Mouse (Mus musculus) layer of hippocampus, adult 11-12 months (tissue): ENCODE measurements at regions not wholly inside any gene's neighbourhood (a gene's known extent, or its start where the extent isn't known, plus 50 kb on each side); places are given as distances from the start of the nearest gene placed in this dataset.

Experiments used
- DNase-seq: peaks from one replicate; pipeline ENCODE4 v3.0.0; 2022; ENCODE audit warnings: low spot score

DNA sequence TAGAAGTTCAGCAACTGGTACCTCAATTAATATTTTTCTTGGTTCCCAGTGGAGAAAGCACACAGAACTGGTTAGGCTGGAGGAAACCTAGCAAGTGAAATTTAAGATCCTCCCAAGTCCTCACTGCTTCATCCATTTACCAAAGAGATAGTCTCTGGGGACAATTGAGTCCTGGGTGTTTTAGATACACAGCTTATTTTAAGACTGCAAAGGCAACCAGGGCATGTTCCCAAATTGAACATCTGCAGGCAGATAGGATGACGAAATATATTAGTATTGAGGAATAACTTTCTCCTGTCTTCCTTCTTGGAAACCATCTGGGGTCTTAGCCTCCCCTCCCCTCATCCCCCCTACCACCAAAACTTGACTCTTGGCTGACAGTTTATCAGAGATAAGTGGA, 356.3 kb upstream of the Npvf start:
- DNase-seq, result no peak

DNA sequence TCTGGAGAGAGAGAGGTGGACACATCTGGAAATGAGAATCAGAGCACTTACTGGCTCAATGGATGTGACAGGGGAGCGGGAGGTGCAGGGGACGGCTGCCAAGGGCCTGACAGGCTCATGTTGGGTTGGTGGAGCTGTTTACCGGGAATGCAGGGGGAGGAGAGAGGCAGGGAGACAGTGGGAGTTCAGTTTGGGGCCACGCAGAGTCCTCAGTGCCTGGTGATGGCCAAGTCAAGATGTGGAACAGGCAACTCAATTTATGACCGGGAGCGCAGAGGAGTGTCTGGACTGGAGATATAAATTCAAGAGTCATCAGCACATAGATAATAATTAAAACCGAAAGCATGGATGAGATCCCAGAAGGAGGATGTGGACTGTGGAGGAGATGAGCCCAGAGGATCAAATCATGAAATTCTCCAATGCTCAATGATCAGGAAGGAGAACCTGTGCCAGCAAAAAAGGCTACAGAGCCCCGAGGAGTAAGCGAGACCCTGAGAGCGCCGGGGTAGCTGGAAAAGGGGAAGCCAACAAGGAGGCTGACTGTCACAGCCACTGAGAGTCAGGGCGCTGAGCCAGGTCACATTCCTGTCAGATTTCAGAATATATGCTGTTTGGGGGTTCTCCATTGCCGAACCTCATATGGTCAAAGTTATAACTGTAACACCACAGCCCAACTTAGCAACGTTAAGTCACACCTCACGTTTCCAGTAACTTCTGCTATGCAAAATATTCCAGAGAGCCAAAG, 358.0 kb upstream of the Npvf start:
- no peak for DNase-seq

- DNase-seq, result peak; percentile 28
Measured at GRCm38 (mm10) chr6:51015735-51016134, 361.5 kb upstream of the Npvf start.

GRCm38 (mm10) chr6:51016441-51017070, 362.3 kb upstream of the Npvf start:
- no peak for DNase-seq

DNA sequence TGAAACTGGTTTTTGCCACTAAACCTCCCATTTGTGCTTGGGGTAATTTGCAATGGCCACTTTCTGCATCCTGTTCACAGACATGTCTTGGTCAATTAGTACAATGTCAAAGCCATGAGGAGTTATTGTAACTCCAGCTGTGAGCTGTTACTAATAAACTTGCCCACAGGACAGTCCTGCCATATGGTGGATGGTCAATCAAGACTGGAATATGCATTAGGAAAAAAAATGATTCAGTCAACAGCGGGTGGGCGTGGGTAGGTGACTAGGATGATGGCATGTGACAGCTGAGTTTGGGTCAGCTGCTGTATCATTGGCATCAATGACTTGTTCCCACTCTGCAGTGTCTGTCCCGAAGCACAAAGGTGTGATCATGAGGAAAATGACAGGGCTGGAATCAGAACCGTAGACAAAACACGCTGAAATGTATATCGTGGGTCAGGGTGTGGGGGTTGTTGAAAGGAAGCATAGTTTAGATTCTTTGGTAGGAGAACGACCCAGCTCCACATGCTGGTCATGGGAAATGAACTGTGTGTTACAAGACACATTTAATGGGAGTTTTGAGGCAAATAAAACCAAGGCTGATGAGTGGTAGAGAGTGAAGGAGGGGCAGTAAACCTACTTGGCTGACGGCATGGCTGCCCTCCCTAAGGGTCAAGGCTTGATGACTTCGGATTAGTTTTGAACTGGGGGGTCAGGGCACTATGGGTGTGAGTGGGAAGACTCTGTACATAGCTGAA, 363.2 kb upstream of the Npvf start:
- no peak for DNase-seq

- no peak for DNase-seq
Measured at GRCm38 (mm10) chr6:51021206-51021605, 367.0 kb upstream of the Npvf start.

- no peak for DNase-seq
Measured at GRCm38 (mm10) chr6:51023361-51023760, 369.1 kb upstream of the Npvf start.

- no peak for DNase-seq
Measured at GRCm38 (mm10) chr6:51024756-51025155, 370.5 kb upstream of the Npvf start.

GRCm38 (mm10) chr6:51025411-51025810, 371.2 kb upstream of the Npvf start:
- DNase-seq, result no peak

DNA sequence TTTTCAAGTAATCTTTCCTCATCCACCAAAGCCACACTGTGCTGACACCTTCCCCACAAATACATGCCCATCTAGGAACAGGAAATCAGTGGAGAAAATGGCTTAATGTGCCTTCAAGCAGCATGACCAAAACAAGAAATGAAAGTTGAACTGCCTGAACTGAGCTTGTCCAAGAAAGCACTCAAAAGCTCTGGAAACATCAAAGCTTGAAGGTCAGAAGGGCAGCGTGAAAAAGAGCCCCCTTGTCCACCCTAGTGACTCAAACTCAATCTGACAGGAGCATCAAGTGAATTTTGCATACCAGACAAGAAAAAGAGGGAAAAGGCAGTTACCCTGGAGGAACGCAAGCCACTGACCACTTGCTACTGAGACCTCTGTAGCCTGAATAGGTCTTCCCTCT, 373.1 kb upstream of the Npvf start:
- no peak for DNase-seq

- no peak for DNase-seq
Measured at GRCm38 (mm10) chr6:51029516-51029915, 375.3 kb upstream of the Npvf start.

- DNase-seq, result no peak
Measured at GRCm38 (mm10) chr6:51029953-51030352, 375.7 kb upstream of the Npvf start.

DNA sequence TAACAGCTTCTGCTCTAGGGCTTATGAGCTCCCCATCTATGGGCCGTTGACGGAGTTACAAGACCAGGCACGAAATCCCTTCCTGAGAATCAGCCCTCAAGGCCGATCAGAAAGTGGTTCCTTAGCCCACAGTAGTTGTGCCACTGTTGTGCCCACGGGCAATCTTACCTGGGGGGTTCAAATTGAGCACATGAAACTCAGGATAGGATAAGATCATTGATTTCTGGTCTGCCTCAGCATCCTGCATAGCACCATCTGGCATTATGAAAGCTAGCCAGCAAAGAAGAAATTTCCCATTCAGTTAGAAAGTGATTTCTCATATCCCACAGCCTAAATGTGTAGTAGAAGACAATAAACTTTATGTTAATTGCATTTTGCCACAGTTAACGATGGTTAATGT, 379.6 kb upstream of the Npvf start:
- no peak for DNase-seq

GRCm38 (mm10) chr6:51036074-51036473, 381.8 kb upstream of the Npvf start:
- no peak for DNase-seq

- no peak for DNase-seq
Measured at GRCm38 (mm10) chr6:51036553-51036952, 382.3 kb upstream of the Npvf start.

DNA sequence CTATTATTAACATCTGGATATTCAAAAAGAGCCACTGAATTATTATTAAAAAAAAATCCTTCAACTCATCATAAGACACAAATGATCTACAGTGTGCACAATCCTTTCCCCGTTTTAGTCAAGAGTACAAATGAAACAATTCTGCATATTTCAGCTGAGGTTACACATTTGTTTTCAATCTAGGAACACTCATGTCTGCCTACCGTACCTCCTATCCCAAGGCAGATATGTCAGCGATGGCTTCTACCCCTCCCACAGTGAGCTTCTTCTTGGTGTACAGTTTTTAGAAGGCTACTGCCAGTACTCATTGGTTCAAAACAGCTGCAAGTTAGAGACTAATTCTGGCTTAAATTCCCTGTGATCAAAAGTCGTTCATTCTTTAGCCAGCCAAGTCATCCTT, 382.7 kb upstream of the Npvf start:
- DNase-seq, result no peak

GRCm38 (mm10) chr6:51039486-51040180, 385.4 kb upstream of the Npvf start:
- DNase-seq, result no peak

DNA sequence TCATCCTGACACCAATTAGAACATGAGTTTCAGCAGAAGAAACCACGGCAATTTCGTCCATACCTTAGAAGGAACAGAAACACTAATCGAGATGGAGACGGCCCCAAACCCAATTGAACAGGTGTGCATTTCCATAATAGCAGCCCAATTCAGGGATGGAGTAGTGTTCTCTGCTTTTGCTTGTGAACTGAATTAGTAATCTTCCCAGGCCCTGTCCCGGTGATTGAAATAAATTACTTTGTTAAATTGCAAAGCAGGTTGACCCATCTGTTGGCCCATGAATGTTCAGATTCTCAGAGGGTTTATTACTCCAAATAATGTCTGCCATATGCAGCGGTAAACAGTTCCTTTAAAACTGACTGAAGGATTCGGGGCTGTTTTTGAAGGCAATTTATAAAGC, 388.5 kb upstream of the Nfe2l3 start:
- no peak for DNase-seq

- no peak for DNase-seq
Measured at GRCm38 (mm10) chr6:51044873-51045272, 387.6 kb upstream of the Nfe2l3 start.

DNA sequence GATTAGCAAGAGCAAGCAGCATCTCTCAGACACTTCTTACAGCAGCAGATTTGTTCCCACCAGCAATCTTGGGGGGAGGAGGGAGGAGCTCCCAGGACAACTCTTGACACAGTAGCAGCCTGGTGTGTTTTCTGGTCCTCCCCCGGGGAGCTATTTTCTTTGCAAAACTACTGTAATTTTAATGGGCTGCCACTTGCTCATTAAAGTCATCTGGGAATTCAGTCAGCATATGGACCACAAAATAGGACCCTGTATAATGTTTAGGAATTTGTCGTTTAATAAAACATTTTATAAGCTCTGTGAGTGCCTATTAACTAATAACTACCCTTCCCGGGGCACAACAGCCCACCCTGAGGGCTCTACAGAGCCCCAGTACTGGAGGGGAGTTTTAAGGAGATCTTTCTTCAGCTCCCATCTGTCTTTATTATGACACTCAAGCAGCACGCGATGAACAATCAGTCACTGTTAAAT, 380.0 kb upstream of the Nfe2l3 start:
- no peak for DNase-seq

DNA sequence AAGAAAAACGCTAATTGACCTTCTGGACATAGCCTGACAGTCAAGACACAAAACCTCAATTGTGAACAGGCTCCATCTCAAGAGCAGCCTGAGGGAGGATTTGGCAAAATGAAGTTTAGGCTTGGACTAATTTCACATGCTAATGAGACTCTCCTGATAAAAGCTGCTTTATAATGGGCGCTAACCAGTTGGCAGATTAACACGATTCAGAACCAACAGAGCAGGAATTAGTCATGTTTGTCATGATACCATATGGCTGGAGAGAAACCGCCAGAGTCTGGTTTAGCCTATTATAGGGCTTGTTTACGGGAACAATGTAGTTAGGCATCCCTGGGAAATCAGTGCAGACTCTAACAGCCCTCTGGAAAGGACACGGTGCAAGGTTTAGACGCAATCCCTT, 375.2 kb upstream of the Nfe2l3 start:
- peak; percentile 67 for DNase-seq
